Mouse (Mus musculus) liver (tissue): ENCODE results near the gene Armh1.

Source experiments
- DNase-seq: peaks from one replicate; pipeline ENCODE4 v3.0.0-alpha.2; 2020; ENCODE audit warnings: mixed read lengths

The Armh1 gene

DNA sequence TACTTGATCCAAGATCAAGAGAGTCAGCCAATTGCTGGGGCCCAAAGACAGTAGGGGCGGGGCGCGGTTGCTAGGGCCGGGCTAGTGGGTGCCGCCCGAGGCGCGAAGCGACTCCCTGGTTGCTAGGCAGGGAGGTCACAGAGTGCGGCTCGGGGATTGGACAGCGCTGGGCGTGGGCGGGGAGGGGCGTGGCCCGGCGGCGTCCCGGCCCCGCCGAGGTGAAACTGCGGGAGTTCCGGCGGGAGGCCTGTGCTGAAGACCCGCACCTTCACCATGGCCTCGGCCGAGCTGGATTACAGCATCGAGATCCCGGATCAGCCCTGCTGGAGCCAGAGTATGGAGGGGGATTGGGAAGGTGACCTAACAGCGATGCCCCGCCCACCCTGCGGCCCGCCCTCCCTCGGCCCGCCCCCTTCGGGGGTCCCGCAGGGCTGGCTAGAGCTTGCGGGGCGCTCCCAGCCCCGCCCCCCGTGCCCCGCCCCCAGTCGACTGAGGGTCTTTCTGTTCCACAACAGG, at the start of gene Armh1, which contains the start of gene Tmem53:
Armh1 (minus strand) TSS at position 325 of the 516 bp plus-strand sequence.
Tmem53 (plus strand) TSS at position 151 of the 516 bp plus-strand sequence.
- peak; percentile 97 for DNase-seq

DNA sequence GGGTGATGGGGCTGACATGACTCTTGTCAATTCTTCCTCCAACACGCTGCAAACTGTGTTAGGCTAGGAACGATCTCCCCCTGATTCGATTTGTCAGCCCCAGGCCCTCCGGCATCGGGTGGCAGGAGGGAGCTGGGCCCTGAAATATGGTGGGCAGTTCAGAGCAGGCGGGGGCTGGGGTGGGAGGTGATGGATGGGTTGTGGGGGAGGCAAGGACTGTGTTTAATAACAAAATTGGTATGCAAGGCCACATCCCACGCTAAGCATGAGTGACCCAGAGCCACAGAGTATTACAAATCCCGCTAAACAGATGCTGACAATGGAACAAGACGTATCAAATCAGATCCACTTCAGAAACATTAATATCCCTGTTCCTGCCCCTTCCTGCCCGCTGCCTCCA, 48.0 kb upstream of the Armh1 start:
- no peak for DNase-seq

DNA sequence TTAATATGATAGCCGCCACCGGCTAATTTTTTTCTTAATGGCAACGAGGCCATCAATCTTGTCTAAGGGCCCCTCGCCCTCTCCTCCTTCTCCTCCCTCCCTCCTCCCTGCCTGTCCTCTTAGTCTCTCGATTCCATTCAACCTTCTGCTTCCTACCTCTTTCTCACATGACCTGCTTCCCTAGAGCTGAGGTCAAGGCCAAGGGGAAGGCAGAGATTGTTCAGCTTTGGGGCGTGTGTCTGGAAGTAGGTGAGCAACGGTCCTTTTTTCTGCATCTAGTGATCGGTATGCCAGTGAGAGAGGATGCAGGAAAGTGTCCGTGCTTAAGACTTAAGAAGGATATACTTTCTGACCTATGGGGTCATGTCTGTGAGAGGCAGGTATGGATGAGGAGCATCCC, 45.9 kb upstream of the Armh1 start:
- DNase-seq: no peak

DNA sequence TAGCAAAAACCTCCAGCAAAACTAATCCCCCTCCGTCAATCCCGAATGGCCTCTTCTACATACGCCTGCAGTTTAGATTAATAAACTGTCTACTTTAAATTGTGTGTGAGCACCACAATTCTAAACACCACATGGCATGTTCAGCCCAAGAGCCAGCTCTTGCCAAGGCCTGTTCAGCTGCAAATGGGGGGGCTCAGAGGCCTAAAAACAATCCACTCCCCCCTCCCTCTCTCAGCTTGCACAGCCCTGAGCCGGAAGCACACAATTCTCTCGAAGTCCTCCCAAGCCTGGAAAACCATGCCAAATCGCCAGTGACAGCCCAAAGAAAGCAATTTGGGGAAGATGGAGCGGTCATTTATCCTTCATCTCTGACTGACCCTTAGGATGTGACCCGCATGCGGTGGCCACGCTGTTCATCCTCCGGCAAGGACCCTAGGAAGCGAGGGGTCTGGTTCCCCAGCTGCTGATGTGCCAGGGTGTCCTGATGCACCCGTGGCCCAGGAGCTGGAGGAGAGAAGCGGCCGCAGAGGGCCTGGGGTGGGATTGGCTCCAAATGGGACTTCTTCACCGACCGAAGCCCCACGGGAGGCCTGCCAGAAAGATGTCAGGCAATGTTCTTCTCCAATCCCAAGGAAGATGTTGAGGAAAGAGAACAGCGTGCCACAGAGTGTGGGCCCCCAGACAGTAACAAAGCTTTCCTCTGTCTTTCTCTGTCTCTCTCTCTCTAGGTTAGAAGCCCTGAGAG, 45.1 kb upstream of the Armh1 start:
- DNase-seq: no peak

DNA sequence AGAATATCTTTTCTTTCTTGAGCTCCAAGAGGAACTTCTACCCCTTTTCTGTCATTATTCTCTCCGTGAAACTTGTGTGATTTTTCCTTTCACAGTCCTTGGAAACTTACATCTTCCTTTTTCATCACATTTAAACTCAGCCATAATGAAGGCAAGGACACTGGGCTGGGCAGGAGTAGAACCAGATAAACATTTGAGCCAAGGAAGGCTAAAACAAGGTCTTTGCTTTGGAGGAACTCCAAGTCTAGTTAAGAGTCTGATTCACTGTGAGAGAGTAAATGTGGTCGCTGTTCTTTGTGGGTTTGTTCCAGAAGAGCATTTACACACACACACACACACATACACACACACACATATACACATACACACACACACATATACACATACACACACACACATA, 39.8 kb upstream of the Armh1 start:
- no peak for DNase-seq

DNA sequence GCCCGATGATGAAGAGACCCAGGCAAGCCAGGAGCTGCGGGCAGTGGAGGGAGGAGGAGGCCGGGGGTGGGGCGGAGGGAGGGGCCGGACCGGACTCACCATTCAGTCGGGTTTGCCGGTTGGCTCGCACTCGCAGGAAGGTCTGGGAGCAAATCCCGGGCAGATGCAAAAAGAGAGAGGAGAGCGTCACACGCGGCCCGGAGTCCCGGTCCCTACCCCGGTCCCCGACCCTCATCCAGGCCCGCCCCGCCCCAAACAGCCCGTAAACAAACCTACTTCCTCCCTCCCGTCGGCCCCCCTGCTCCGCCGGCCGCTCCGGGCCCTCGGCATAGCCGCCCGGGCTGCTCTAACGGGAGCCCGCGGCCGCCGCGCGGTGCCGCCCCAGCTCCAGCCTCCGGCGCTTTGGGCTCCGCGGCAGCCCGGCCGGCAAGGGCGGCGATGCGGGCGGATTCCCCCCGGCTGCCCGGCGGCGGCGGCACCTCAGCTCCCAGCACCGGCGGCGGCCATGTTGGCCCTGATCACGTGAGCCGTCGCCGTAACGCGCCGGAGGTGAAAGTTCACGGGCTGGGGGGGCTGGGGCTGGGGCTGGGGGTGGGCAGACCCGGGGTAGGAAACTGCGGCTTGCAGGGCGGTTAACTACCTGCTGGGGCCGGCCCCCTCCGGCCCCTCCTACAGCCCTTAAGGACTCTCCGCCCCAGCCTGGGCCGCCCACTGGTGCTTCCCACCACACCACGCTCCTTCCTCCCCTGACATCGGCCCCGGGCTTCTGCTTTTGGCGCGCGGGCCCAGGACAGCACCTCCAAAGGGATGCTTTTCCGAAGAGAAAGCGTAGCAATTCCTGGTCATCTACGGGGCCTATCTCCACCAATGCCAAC, 37.2 kb upstream of the Armh1 start:
- DNase-seq: peak; percentile 87

DNA sequence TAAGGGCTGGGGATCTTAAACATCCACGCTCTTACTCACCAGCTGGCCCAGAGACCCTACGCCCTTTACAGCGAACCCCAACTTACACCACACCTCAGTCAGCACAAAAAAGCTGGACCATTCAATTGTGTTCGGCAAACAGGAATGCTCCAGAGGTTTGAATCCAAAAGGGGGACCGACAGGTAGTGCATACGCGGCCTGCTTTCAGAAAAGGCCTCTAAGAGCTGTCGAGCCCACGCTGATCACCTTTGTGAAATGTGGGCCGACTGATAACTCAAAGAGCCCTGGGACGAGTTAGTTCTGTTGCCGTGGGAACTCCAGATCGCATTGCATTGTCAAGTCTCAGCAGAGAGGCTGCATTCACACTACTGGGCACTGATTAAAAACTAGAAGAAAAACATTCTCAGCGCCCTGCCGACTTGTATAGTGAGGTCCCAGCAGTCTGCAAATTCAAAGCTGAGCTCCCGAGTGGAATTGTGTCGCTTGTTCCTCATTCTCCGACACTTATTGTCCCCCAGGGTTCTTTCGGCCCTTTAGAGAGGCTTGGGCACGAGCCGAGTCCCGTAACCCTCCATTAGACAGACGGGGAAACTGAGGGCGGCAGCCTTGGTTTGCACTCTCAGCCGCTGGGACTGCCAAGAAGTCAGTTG, 36.5 kb upstream of the Armh1 start:
- DNase-seq: peak; percentile 39

DNA sequence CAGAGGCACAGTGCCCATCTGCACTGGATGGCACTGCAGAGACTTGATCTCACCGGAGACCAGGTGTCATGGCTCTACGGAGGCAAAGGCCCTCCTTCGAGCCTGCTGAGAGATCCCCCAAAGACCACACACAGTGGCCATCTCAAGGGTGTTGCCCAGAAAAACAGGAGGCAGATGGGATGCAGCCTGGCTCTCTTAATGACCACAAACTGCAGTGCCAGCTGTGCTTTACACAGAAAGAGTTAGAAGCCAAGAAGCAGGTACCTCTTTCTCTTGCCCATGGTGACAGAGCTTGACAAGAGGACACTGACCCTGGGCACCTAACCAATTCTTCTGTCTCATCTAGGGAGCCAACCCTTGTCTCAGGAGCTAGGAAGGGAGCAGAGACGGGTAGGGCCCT, 32.4 kb upstream of the Armh1 start:
- no peak for DNase-seq

DNA sequence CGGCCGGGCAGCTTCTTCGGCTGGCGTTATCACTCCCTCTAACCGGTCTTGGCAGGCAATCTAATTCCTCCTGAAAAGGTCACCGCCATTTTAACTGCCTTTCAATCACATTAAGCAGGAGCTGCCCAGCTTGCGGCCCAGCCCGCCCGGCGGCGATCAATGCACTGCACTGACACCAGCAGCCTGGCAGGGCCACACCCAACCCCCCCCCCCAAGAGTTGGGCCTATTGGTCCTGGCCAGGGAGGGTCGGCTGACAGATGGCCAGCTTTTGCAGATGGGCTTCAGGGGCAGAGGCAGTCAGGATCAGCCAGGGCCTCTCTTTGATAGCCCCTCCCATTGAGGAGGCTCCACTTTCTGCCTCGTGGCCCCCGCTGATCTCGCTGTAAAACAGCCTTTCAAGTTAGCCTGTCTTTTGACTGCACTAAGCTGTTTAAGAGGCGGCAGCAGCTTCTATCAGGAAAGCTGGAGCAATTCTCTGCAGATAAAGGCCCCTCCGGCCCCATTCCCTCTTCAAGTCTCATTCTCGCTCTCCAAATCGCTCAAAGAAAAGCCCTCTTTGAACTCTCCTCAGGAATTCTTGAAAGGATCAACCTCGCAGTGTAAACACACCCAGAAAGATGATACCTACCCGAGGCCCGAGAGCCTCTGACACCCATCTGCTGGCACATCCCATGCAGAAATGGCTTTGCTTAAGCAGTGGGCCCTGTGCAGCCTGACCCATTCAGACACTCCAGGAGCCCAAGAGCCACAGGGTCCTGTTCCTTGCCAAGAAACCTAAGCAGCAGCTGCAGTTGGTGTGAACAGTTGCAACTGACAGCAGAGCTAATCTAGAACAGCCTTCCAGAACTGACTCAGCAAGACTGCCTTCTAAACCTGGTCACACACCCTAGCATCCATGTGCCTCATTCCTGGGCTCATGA, 31.6 kb upstream of the Armh1 start:
- DNase-seq: no peak

DNA sequence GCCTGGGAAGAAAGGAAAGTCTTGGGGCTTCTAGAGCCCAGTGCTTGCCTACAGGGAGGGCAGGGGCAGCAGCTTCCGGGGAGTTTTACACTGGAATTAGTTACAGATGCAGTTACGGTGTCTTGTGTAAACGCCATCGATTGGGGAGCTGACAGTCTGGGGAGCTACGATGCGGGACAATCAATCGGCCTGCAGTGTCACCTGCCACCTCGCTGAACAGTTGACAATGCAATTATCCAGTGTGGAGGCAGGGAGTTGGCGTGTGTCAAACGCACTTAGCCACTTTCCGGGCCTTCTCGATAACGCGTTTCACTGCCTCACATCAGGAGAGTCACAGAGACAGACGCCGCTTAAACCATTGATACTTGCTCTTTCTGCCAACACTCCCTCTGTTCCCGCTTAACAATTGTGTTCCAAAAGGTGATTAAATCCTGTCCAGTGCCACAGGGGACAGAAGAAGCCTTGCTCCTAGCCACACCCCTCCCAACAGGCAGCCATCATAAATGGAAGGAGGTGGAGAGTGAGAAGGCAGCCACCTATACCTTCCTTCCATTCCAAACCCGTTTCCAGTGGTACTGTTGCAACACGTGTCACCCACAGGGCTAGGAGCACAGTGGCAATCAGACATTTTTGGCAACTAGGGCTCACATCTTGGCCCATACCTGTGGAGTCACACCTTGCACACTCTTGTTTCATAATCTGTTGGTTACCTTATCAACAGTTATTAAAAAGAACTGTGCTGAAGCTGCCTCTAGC, 29.3 kb upstream of the Armh1 start:
- no peak for DNase-seq

DNA sequence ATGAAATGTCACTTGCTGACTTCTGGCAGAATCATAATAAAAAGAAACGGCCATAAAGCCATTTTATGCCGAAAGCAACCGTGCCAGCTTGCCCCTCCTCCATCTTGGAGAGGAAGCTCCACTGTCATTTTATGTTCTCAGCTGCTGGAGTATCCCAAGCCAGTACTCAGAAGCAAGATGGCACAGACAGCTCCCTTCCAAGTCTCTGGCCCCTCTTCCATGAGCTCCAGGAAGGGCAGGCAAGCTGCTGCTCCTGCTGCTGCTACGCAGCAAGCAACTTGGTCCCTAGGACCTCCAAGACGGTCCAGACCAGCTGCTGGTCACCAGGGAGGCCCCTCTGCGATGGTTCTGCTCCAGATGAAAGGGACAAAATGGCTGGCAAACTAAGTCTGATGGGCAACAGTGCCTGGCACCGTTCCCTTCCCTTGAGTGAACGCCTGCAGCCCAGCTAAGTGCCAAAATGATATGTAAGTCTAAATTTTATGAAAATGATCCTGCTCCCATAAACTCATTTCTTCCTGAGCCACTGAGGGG, 28.5 kb upstream of the Armh1 start:
- no peak for DNase-seq

DNA sequence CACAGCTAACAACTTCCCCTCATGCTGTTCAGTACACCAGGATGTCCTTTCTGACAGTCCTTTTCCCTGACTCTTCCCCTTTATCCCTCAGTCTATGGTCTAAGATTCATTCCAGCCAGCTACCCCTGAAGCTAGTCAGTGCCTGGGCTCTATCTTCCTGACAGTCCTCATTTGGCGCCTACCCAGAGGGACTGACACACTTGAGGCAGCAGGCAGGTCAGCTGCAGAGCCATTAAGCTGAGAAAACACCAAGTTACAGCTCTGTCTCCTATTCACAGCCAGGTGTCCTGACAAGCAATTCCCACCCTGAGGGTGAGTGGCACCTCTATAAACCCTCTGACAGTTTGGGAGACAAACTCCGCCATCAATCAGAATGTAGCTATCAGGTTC, 27.3 kb upstream of the Armh1 start:
- no peak for DNase-seq

DNA sequence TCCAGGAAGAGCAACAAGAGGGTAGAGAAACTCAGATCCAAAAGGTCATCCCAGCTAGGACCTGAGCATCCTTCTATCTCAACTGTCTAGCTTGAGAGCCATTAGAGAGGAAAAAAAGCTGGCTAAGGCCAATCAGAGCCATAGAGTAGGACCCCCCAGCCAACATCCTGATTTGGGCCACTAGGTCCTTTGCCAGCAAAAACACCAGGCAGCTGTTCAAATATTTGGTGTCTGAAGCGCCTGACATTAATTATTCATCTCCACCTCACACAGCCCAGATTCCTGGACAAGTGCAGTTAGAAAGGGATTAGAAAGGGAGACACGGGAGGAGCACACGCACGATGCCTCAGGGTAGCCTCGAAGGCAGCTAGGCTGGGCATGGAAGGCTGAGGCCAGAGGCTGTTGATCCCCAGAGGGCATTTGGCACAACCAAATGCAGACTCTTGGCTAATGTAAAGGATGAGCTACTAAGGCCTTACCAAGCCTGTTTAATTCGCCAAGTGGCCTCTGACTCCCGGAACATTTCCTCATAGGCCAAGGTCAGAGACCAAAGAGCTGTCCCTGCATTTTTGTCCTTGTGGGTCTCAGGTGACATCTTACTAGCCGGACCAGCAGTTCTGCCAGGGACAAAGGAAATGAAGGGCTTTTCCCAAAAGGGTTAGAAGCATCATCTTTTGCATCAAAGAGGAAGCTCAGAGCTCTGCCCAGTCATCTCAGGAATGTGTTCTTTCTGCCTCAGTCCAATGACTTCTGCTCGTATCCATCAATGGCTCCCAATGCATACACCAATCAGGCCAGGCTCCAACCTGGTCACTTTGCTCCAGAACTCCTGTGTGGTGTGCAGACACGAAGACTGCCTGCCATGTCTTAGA, 26.7 kb upstream of the Armh1 start:
- no peak for DNase-seq

DNA sequence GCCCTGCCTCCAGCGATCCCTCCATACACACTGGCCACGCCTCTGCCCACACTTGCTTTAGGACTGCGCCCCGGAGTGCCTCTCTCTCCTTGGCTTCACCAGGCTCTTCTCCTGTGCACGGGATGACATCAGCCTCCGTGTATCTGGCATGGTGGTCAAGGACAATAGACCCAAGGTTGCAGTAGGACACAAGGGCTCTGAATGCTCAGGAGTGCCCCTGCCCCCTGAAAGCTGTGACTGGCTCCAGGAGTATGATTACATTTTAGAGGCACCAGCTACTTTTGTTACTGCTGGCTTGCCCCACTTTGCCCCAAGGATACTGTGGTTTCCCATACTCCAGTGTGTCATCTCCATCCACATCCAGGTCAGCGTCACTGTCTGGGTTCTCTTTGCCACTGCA, 25.8 kb upstream of the Armh1 start:
- DNase-seq: no peak

DNA sequence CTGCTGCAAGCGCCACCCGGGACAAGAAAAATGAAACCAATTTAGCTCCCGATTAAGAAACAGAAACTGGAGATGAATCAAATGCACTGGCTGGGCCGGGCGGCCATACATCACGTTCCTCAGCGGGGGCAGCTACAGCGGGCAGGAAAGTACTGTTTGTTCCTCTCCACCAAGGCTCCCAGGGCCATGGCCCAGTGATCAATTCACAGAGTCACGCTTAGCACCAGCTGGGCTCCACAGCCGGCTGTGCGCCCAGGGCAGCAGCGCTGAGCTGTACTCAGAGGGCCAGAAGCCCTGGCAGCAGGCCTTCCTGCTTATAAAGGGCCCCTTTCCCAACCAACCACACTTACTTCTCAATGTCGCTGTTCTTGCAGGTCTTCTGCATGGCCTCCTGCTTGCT, 25.1 kb upstream of the Armh1 start:
- DNase-seq: no peak

DNA sequence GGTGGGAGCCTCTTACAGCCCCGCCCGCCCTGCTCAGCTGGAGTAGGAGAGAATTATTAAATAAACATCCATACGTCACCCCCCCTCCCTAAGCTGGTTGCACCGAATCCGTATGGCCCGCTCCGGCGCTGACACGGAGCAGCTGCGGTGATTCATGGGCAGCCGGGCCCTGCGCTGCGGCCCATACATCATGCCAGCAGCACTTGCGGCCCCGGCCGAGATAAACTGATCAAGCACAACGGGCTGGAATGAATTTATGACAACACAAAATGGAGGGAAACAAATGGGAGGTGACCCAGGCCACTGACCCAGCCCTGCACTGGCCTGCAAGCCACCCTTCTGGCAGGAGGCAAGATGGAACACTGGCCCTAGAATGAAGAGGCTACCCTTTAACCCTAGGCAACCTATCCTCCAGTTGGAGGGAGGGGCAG, 24.4 kb upstream of the Armh1 start:
- DNase-seq: no peak

DNA sequence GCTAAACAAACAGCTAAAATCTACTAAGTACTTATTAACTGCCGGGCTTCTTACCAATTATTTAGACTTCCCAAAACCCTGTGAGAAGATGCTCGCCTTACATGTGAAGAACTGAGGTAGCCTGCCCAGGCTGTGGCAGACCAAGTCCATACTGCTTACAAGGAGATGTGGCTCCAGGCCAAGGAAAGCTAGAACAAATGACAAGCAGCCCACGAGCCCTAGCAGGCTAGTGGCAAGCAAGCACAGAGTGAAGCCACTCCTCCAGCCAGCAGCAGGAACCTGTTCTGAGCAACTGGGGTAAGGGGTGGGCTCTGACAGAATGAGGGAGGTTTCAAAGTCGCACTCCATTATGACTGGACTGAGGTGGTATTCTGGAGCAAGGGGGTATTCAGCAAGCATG, 22.8 kb upstream of the Armh1 start:
- no peak for DNase-seq

DNA sequence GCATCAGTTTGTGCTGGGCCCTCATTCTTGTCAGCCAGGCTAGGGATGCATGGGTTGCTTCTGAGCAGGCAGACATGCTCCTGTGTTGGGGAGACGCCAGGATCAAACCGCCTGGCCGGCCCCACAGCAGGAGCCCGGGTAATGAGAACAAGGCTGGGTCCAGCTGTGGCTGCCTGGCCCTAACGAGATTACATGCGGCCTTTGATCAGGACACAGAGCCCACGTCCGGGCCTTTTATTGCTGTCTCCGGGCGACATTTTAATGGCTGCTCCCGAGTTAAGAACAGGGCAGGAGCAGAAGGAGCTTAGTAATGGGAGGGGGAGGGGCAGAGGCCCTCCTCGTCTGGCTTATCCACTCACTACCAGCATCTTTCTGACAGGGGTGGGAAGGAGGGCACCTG, 20.5 kb upstream of the Armh1 start:
- no peak for DNase-seq

DNA sequence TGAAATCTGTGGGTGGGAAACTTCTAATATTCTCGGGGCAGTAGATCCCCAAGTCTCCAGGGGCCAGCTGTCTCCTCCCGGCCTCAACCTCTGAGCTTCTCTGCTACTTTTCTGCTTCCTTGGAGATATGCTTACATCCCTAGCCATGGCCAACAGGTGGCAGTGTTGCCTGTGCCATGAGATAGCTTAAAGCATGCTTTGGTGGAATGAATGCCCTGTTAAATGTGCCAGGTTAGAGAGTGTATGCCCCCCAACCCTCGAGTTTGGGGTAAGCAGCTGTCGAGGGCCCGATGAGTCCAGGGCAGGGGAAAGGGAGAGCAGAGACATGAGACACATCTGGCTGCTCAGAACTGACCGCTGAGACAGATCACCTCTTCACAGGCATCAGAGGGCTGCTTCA, 18.4 kb upstream of the Armh1 start:
- peak; percentile 81 for DNase-seq

DNA sequence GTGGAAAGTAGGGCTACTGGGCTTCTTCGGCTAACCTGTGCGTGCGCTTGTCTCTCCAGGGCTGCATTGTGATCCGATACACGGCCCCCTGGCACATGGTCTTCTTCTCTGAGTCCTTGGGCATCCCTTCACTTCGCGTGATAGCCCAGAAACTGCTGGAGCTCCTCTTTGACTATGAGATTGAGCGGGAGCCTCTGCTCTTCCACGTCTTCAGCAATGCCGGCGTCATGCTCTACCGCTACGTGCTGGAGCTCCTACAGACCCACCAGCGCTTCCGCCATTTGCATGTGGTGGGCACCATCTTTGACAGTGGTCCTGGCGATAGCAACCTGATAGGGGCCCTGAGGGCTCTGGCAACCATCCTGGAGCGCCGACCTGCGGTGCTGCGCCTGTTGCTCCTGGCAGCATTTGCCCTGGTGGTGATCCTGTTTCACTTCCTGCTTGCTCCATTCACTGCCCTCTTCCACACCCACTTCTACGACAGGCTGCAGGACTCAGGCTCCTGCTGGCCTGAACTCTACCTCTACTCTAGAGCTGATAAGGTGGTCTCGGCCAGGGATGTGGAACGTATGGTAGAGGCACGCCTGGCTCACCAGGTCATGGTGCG, 16.0 kb upstream of the Armh1 start:
- DNase-seq: no peak
